Mouse (Mus musculus) left cerebral cortex, adult 18-20 months (tissue): Measurements from ENCODE around the gene Uck2. TPM values are rescaled to one million over a fixed set of nuclear protein-coding genes. Genes with fewer than 3 reads are reported as not detected.

Experiments used
- DNase-seq, 2 experiments: peaks; one replicate each; pipeline ENCODE4 v3.0.0; 2021 to 2022; ENCODE audit warnings: low spot score in 2 of 2, mixed read lengths in 1 of 2
- long read RNA-seq, 2 experiments: library from polyadenylated mRNA; stranded (forward); transcript quantifications; one replicate each; pipeline ENCODE4 v2.0.0; 2021
- total RNA-seq, 2 experiments: library from RNA; stranded (reverse); gene quantifications; 2 replicates each; pipeline ENCODE4 v1.2.3; 2021

The Uck2 gene
- total RNA-seq = 10 to 100 TPM; 29.2 to 39.2 TPM
- long read RNA-seq, experiment 1, full-length matches to known transcripts = 18 of 33 reads
- long read RNA-seq, experiment 1, partial matches to known transcripts = 3 of 33 reads
- long read RNA-seq, experiment 1, other reads (novel, unspliced or antisense) = 12 of 33 reads
- long read RNA-seq, experiment 2, full-length matches to known transcripts = 6 of 18 reads
- long read RNA-seq, experiment 2, partial matches to known transcripts = 3 of 18 reads
- long read RNA-seq, experiment 2, other reads (novel, unspliced or antisense) = 9 of 18 reads

DNA sequence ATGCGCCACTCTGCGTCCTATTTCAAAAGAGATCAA is at the start of gene Uck2:
TSS of gene Uck2 (minus strand) at position 1 of the 36 bp plus-strand sequence.
- DNase-seq = no peak

- no peak for DNase-seq
Observed at GRCm38 (mm10) chr1:167331106-167331505, 46.0 kb upstream of the Uck2 start.

GRCm38 (mm10) chr1:167328776-167329175 is 43.7 kb upstream of the Uck2 start:
- DNase-seq = no peak

DNA sequence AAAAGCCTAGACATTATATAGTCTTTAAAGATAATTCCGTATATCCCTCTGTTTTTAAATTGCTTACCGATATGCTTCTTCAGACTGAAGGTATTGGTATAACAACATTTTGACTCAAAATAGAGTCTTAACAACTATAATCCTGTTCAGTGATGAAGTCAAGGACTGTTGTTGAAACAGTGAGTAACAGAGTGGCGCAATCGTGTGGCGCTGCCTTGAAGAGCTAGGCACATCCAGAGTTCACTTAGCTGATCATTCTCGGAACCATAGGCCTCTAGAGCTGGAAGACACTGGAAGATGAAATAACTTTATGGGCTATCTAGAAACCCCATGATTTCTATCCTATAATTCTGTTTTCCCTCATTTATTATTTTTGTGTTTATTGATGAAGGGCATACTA is 36.6 kb upstream of the Uck2 start:
- DNase-seq = no peak

GRCm38 (mm10) chr1:167313220-167313619 is 28.1 kb upstream of the Uck2 start:
- no peak for DNase-seq

GRCm38 (mm10) chr1:167312367-167312766 is 27.2 kb upstream of the Uck2 start:
- DNase-seq = no peak

DNA sequence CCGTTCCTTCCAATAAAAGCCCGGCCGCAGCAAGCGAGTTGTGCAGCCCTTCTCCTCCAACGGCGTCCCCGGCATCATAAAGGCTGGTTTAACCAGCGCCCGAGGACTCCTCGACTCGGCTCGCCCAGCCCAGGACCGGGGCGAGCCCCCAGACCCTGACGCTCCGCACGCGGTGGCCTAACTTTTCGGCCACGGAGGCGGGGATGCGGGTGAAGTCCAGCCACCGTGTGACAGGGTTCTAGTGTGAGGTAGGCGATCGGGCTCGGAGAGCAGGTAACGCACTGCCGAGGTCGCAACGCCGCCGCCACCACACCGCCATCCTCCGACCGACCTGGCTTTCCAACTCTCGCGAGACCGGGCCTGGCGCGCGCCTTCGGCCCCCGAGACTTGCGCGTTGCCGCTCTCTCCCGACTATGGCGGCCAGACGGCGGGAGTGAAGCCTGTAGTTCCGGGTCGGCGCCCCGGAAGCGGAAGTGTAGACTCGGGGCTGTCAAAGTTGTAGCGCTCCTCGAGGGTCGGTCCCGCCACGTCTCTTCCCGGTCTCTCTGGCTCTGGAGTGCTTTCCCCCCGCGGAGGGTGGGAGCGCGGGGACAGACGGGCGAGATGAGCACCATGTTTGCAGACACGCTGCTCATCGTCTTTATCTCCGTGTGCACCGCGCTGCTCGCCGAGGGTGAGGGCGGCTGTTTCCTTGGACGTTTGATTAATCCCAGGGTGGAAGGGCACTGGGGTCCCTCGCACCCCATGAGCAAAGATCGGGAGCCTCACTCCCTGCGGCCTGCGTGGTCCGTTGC is 23.3 kb upstream of the Uck2 start, which contains the start of gene Tmco1:
TSS of gene Tmco1 (plus strand) at position 118 of the 794 bp plus-strand sequence.
- DNase-seq = peak; percentile 98 to 99

GRCm38 (mm10) chr1:167307674-167308073 is 22.6 kb upstream of the Uck2 start:
- DNase-seq = no peak

- peak in 1 of 2 experiments; percentile 29 for DNase-seq
Observed at GRCm38 (mm10) chr1:167306451-167307240, 21.5 kb upstream of the Uck2 start.

- DNase-seq = no peak
Observed at GRCm38 (mm10) chr1:167305501-167306137, 20.5 kb upstream of the Uck2 start.

- DNase-seq = no peak
Observed at GRCm38 (mm10) chr1:167300122-167300521, 15.0 kb upstream of the Uck2 start.

GRCm38 (mm10) chr1:167295679-167296402 is 10.7 kb upstream of the Uck2 start:
- no peak for DNase-seq

DNA sequence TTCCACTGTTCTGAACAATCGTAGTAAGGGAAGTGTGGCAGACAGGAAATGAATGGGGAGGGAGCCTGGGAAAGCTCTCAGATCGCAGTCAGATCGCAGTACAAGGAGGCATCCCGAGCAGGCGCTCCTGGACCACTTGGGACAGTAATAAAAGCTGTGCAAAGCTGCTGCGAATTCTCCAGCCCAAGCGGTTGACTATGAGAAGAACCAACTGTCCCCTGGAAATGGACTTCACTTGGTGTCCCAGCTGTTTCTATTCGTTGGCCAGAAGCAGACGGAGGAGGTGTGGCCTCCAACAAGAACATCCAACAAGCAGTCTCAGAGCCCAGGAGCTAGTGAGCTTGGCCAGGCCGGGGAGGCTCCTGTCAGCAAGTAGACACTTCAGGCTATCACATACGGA is 7.3 kb upstream of the Uck2 start:
- DNase-seq = no peak

DNA sequence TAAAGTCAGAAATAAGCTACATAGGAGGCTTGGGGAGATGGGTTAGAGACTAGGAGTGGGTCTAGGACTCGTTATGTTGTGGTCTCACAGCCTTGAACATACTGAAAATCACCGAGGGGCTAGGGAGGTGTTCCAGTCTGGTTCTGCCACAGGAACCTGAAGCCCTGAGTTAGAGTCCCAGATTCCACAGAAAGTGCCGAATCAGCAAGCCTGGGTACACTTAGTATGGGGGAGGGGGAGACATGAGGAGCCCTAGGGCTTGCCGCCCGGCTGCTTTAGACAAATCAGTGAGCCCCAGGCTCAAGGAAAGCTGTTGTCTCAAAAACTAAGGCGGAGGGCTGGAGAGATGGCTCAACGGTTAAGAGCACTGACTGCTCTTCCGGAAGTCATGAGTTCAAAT is 6.5 kb upstream of the Uck2 start:
- DNase-seq = no peak

- DNase-seq = no peak
Observed at GRCm38 (mm10) chr1:167290263-167290592, 5.1 kb upstream of the Uck2 start.

DNA sequence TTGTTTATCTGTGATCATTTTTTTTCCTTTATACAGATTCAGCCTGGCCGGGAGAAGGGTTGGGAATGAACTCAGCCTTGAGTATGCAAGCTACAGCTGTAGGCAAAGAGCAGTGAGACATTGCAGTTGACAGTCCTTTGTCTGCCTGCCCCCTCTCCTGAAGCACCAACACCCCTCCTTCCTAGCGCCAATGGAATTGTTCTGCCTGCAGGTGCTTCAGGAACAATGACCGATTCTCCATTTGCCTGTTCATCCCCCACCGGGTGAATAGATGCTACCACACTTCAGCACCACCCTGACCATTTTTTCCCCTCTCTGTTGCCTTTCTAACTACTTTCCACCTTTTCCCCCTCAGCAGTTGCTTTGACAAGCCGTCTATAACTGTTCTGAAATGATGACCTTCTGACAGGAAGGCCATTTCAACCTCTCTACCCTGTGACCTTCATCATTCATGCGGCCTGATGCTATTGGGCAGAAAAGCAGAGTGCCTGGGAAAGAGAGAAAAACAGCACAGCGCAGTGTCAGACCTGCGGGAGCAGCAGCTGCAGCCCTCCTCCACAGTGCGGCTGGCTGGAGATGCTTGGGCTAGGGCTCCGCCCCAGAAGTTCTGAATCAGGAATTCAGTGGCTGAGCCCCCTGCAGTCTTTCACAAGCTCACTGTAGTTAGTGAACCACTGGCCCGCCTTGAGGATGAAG is 4.6 kb upstream of the Uck2 start:
- DNase-seq = no peak

- no peak for DNase-seq
Observed at GRCm38 (mm10) chr1:167288665-167289538, 3.8 kb upstream of the Uck2 start.

DNA sequence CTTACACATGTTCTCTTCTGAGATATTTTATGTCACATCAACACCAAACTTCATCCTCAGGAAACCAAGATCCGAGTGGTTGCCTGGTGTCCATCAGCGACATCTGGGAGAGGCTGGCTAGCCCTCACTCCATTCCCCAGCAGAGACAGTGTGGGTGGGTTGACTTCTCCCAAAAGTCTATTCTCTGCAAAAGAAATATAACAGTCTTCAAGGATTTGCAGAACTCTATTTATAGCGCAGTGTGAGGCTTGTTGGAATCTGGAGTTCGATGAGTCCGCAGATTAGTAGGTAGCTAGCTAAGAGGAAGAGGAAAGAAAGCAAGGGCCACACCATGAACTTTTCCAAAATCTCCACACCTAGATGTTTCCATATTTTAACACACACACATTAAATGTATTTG is 2.0 kb upstream of the Uck2 start:
- peak in 1 of 2 experiments; percentile 28 for DNase-seq

GRCm38 (mm10) chr1:167285356-167285755 is 236 bp upstream of the Uck2 start:
- DNase-seq = no peak

DNA sequence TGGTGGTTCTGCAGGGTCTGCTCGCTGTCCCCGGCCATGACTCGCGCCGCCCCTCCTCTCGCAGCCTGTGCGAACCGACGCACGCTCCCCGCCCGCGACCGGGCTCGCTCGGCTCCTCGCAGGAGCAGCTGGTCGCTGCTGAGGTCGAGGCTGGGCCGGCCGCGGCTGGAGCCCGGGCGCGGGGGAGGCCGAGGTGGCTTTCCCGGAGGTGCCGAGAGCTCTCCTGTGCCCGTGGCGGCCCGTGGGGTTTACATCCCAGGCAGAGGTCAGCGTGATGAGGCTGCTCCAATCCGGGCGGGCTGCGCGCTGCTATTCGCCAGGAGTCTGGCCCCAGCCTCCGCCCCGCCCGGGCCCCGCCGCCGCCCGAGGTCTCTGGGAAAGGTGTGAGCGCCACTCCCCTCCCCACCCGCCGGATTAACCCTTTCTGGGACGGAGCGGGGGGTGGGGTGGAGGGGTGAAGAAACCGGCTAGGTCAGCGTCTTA is 242 bp downstream of the Uck2 start:
- DNase-seq = peak; percentile 70 to 85
